Mouse (Mus musculus) stomach, postnatal 0 days (tissue): ENCODE measurements at regions not wholly inside any gene's neighbourhood (a gene's known extent, or its start where the extent isn't known, plus 50 kb on each side); places are given as distances from the start of the nearest gene placed in this dataset.

Experiments
- CTCF ChIP-seq: IDR thresholded peaks from 2 replicates; pipeline ENCODE4 v1.5.1; 2016; ENCODE audit warnings: antibody characterized with exemption, low read depth, mild to moderate bottlenecking, moderate library complexity
- EP300 ChIP-seq: optimal IDR thresholded peaks from 2 replicates; pipeline ENCODE3; 2016; ENCODE audit warnings: antibody characterized with exemption

DNA sequence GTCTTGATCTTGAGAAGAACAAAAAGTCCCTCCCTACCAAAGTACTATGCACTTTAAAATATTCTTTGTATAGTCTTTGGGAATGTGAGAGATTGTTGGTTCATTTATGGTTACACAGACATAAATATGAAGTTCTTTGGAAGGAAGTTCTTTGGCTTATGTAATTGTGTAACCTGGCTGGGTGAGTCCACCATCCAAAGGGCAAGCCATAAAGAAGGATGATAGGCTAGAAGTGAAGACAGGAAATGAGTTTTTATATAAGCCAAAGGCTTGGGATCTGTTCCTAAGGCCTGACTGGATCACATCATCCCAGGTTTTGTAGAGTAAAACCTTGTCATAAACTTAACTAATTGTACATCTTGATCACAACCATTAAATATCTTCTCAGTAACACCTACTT lies 65.0 kb upstream of the Hif1a start:
- TF ChIP-seq EP300, result no peak
- no peak for TF ChIP-seq CTCF
